ENCODE assay signal across 8 mouse cellular contexts in the genomic region with DNA sequence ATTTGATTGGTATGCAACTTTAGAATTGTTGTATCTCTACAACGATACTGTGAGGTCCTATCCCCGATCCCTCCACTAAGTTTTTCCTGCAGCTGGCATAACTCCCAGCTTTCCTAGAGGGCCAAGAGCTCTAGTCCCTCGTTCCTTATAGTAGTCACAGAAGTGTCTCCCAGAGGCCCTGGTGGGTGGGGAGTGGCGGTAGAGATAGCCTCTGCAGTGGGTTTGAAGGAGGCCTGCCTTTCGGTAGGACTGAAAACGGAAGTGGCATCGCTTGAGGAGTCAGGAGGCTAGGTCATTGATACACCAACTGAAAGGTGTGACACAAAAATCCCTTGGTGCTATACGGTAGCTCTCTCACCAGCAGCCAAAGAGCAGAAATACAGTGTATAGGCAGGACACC. TPM values are rescaled to one million over a fixed set of nuclear protein-coding genes. Genes with fewer than 3 reads are reported as not detected.
DNase-seq lines count a peak whose midpoint lies in the region; ATAC-seq and TF ChIP-seq lines count a peak whose summit lies in the region.

No protein-coding gene starts in this region.

- peak overlapping the region; percentile 86 for H3K4me2 ChIP-seq in lung, embryonic 16.5 days (ENCODE audit: low read depth, low read length)
- H3K4me2 ChIP-seq in limb, embryonic 14.5 days (replicated peaks; ENCODE audit: low read depth, low read length, severe bottlenecking) = peak overlapping the region; percentile 84

- no peak overlapping the region; the same call in 1 of the 2 replicates for H3K9ac ChIP-seq in lung, embryonic 16.5 days (ENCODE audit: low read length)
- H3K9ac ChIP-seq in limb, embryonic 14.5 days (ENCODE audit: low read depth, low read length, severe bottlenecking) = no peak overlapping the region

- no peaks in the 10 kb centered on the region for H3K36me3 ChIP-seq in lung, embryonic 16.5 days (ENCODE audit: control insufficient read depth, insufficient read depth, low read length)
- H3K36me3 ChIP-seq in limb, embryonic 14.5 days (ENCODE audit: control insufficient read depth, insufficient read depth, low read length) = no peaks in the 10 kb centered on the region

- 31% methylated on average over 8 of the region's 8 CpGs for WGBS in lung, embryonic 16.5 days
- 41% methylated on average over 8 of the region's 8 CpGs for WGBS in limb, embryonic 14.5 days

- no peak for ATAC-seq in lung, embryonic 16.5 days (ENCODE audit: low read depth)
- ATAC-seq in limb, embryonic 14.5 days (ENCODE audit: low FRiP score, low read depth) = no peak

- H3K4me3 ChIP-seq in lung, embryonic 16.5 days (ENCODE audit: low read length) = peak overlapping the region; percentile 80
- H3K4me3 ChIP-seq in embryonic fibroblast, embryonic 13.5 days (ENCODE audit: insufficient read depth, low read length) = peak overlapping the region; percentile 16
- peak overlapping the region; percentile 77 for H3K4me3 ChIP-seq in limb, embryonic 14.5 days (replicated peaks; ENCODE audit: low read length)

- no peak overlapping the region for H3K27ac ChIP-seq in lung, embryonic 16.5 days (ENCODE audit: low read length)
- H3K27ac ChIP-seq in embryonic fibroblast, embryonic 13.5 days (ENCODE audit: insufficient read depth, low read length) = no peak overlapping the region
- no peak overlapping the region for H3K27ac ChIP-seq in limb, embryonic 14.5 days (replicated peaks; ENCODE audit: low read depth, low read length)

- no peaks in the 10 kb centered on the region for H3K27me3 ChIP-seq in lung, embryonic 16.5 days (ENCODE audit: control insufficient read depth, insufficient read depth, low read depth, low read length)
- H3K27me3 ChIP-seq in limb, embryonic 14.5 days (ENCODE audit: control insufficient read depth, insufficient read depth, low read length) = no peaks in the 10 kb centered on the region

- no peak for TF ChIP-seq CTCF in embryonic fibroblast, embryonic 13.5 days (IDR thresholded peaks at IDR 0.05; ENCODE audit: borderline replicate concordance, insufficient read depth, low read length)

- peaks cover 32% of the 10 kb centered on the region for H3K4me1 ChIP-seq in lung, embryonic 16.5 days (replicated peaks; ENCODE audit: control insufficient read depth, insufficient read depth, low read length)
- H3K4me1 ChIP-seq in embryonic fibroblast, embryonic 13.5 days (ENCODE audit: control insufficient read depth, insufficient read depth, low read length) = peaks cover 10% of the 10 kb centered on the region
- peaks cover 12% of the 10 kb centered on the region for H3K4me1 ChIP-seq in limb, embryonic 14.5 days (ENCODE audit: control insufficient read depth, insufficient read depth, low read length)

- TF ChIP-seq POLR2A in embryonic fibroblast, embryonic 13.5 days (IDR thresholded peaks at IDR 0.05; ENCODE audit: low read depth, low read length) = no peak
- no peak for TF ChIP-seq POLR2A in limb, embryonic 14.5 days (IDR thresholded peaks at IDR 0.05; ENCODE audit: borderline replicate concordance, extremely low read depth, insufficient read depth, insufficient read length)

- no peak for DNase-seq in lung, postnatal 36 days
- DNase-seq in limb, embryonic 14.5 days (ENCODE audit: low spot score) = no peak
- DNase-seq in spleen, adult 12 weeks (ENCODE audit: low spot score) = peak; percentile 30
- no peak for DNase-seq in ovary, postnatal 14 days (ENCODE audit: low spot score)
- DNase-seq in layer of hippocampus, postnatal 36 days = no peak
- no peak for DNase-seq in layer of hippocampus, postnatal 10 days (ENCODE audit: low spot score in 2 of 2)

- no peaks in the 10 kb centered on the region for H3K9me3 ChIP-seq in lung, embryonic 16.5 days (ENCODE audit: control insufficient read depth, low read length)
- H3K9me3 ChIP-seq in limb, embryonic 14.5 days (ENCODE audit: control insufficient read depth, low read length) = no peaks in the 10 kb centered on the region

RNA-seq across cellular contexts. Expression of gene Rasa3, which starts 0.8 kb away (rescaled TPM):
- polyA plus RNA-seq in lung, embryonic 16.5 days (2015; fragmentation: Nextera tagmentation; extraction: Ambion mirVana) = 48.7 and 50.7 TPM in 2 replicates
- 57.2 and 62.6 TPM in 2 replicates for polyA plus RNA-seq in embryonic fibroblast, embryonic 13.5 days (2011; ENCODE audit: insufficient read length, low read depth, missing spikeins)
- 31.6 and 35.4 TPM in 2 replicates for polyA plus RNA-seq in limb, embryonic 14.5 days (2012; rRNA removed)
- polyA plus RNA-seq in limb, embryonic 14.5 days (2014; fragmentation: Nextera tagmentation; extraction: Ambion mirVana) = 29.2 and 30.8 TPM in 2 replicates
- total RNA-seq in layer of hippocampus, postnatal 36 days (2021) = 10 to 100 TPM; 62.4 to 69.7 TPM
- 10 to 100 TPM; 62.6 to 73.0 TPM for total RNA-seq in layer of hippocampus, postnatal 10 days (2021)

RNA-seq across cellular contexts. Expression of gene Cfap97d2, which starts 27.5 kb away (rescaled TPM):
- polyA plus RNA-seq in lung, embryonic 16.5 days (2015; fragmentation: Nextera tagmentation; extraction: Ambion mirVana) = 0.29 and 1.0 TPM in 2 replicates
- polyA plus RNA-seq in embryonic fibroblast, embryonic 13.5 days (2011; ENCODE audit: insufficient read length, low read depth, missing spikeins) = not detected in 2 replicates
- polyA plus RNA-seq in limb, embryonic 14.5 days (2012; rRNA removed) = 0.10 and 0.18 TPM in 2 replicates
- not detected in 2 replicates for polyA plus RNA-seq in limb, embryonic 14.5 days (2014; fragmentation: Nextera tagmentation; extraction: Ambion mirVana)
- 1 to 10 TPM; 1.1 to 1.3 TPM for total RNA-seq in layer of hippocampus, postnatal 36 days (2021)
- total RNA-seq in layer of hippocampus, postnatal 10 days (2021) = 1 to 10 TPM; 1.8 to 2.3 TPM

Comparison
In these comparisons a context has a peak if more than half of its experiments do, and no peak if none do; other contexts are left out.
1. H3K4me3 ChIP-seq: peak in every context shown above with its lines; median percentile 80 in lung, embryonic 16.5 days; 77 in limb, embryonic 14.5 days; 16 in embryonic fibroblast, embryonic 13.5 days.